Mouse (Mus musculus): ENCODE data around the gene Def6. TPM values are rescaled to one million over a fixed set of nuclear protein-coding genes. Genes with fewer than 3 reads are reported as not detected.

Def6 gene
- total RNA-seq, 1 experiment = 17.6 TPM

DNA sequence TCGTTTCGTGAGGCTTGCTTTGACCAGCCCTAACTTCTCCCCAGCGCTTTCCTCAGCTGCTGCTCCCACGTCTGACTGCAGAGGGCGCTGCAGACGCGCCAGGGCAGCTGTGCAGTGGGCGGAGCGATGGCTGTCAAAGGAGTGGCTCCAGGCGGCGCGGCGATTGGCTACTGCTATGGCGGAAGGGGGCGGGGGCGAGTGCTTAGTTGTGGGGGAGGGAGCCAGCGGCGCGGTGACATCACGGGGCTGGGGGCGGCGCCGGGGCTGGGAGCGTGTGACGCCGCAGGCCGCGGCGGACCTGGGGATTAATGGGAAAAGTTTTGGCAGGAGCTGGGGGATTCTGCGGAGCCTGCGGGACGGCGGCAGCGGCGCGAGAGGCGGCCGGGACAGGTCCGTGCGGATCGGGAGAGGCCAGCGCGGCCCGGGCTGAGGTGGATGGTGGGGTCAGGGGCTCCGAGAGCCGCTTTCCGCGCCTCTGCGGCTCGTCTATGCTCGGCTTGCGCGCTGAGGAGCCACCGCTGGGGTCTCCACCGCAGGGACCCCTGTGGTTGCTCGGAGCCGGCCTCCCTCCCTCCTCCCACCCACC, 25.0 kb downstream of the Def6 start, which contains the start of gene Ppard:
Ppard (plus strand) TSS at position 226 of the 586 bp plus-strand sequence.
- in situ Hi-C loops (cut with MboI; ENCODE audit: low sequenced_read_pairs in 2 of 2, unreplicated experiment in 2 of 2) = no loop called here
- H3K36me3 ChIP-seq (ENCODE audit: control insufficient read depth, insufficient read depth, low read length, poor library complexity, severe bottlenecking) = peaks cover 12% of the 10 kb centered on the region
- peaks cover 8 to 40% of the 10 kb centered on the region in 2 experiments for H3K4me1 ChIP-seq (ENCODE audit: control insufficient read depth in 2 of 2, insufficient read depth in 2 of 2, low read length in 2 of 2, poor library complexity in 1 of 2)
- H3K9ac ChIP-seq (ENCODE audit: insufficient read depth, low read depth, low read length, poor library complexity, severe bottlenecking) = peak within 1 kb of the TSS; percentile 90
- TF ChIP-seq CHD2 (IDR thresholded peaks at IDR 0.05; ENCODE audit: low read depth, low read length) (no peak), MAFK (IDR thresholded peaks at IDR 0.05; ENCODE audit: insufficient read depth, low read depth, low read length) (no peak), HCFC1 (IDR thresholded peaks at IDR 0.05; ENCODE audit: borderline replicate concordance, insufficient read depth, low read length) (no peak), ZNF384 (IDR thresholded peaks at IDR 0.05; ENCODE audit: low read depth, low read length) (no peak), ZC3H11A (IDR thresholded peaks at IDR 0.05; ENCODE audit: borderline replicate concordance, low read depth, low read length) (no peak)
- peak within 1 kb of the TSS; percentile 91 to 94 for H3K4me3 ChIP-seq (ENCODE audit: insufficient read depth in 1 of 2, low read depth in 1 of 2, low read length in 2 of 2, poor library complexity in 1 of 2, severe bottlenecking in 1 of 2)
- H3K9me3 ChIP-seq (ENCODE audit: control insufficient read depth, insufficient read depth, low read depth, low read length) = no peaks in the 10 kb centered on the region
- DNase-seq (ENCODE audit: low read depth, low spot score) = peak; percentile 94
- peak within 1 kb of the TSS; percentile 64; the same call in 1 of the 2 replicates for H3K27ac ChIP-seq (ENCODE audit: insufficient read depth, low read depth, low read length, poor library complexity, severe bottlenecking)

DNA sequence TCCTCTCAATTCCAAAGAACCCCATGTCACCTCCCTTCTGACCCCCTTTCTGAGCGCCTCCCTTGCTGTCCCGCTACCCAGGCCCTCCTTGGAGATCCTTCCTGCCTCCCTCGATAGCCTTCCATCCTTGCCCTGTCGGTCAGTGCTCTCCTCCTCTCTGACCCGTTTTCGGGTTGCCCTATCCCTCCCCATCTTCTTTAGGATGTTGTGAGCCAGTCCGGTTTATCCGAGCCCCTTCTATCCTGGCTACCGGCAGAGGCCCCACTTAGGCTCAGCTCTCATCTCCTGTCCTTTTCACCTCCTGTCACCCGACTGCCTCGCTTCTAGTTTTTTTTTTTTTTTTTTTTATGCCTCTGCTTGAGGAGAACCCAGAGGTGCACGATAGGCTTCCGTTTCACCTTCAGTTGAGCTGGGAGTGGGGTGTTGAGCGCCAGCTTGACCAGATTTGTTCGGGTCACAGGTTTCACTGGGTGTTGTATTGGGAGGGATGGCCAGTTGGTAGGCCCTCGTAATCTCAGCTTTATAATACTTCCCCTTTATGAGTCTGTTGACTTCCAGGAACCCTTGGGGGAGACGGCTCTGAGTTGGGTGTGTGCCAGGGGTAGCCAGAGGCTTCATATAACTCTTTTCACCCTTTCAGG, 25.6 kb downstream of the Def6 start:
- TF ChIP-seq ZC3H11A (IDR thresholded peaks at IDR 0.05; ENCODE audit: borderline replicate concordance, low read depth, low read length) (no peak), ZNF384 (IDR thresholded peaks at IDR 0.05; ENCODE audit: low read depth, low read length) (no peak), CHD2 (IDR thresholded peaks at IDR 0.05; ENCODE audit: low read depth, low read length) (no peak), MAFK (IDR thresholded peaks at IDR 0.05; ENCODE audit: insufficient read depth, low read depth, low read length) (no peak), HCFC1 (IDR thresholded peaks at IDR 0.05; ENCODE audit: borderline replicate concordance, insufficient read depth, low read length) (no peak)
- Histone ChIP-seq H3K4me3 (ENCODE audit: insufficient read depth in 1 of 2, low read depth in 1 of 2, low read length in 2 of 2, poor library complexity in 1 of 2, severe bottlenecking in 1 of 2) (peak overlapping the region; percentile 91 to 94), H3K9ac (ENCODE audit: insufficient read depth, low read depth, low read length, poor library complexity, severe bottlenecking) (peak overlapping the region; percentile 90), H3K4me1 (ENCODE audit: control insufficient read depth in 2 of 2, insufficient read depth in 2 of 2, low read length in 2 of 2, poor library complexity in 1 of 2) (peaks cover 8 to 41% of the 10 kb centered on the region in 2 experiments), H3K9me3 (ENCODE audit: control insufficient read depth, insufficient read depth, low read depth, low read length) (no peaks in the 10 kb centered on the region), H3K36me3 (ENCODE audit: control insufficient read depth, insufficient read depth, low read length, poor library complexity, severe bottlenecking) (peaks cover 6% of the 10 kb centered on the region), H3K27ac (ENCODE audit: insufficient read depth, low read depth, low read length, poor library complexity, severe bottlenecking) (no peak overlapping the region)
- in situ Hi-C loops (cut with MboI; ENCODE audit: low sequenced_read_pairs in 2 of 2, unreplicated experiment in 2 of 2) = no loop called here
- no peak for DNase-seq (ENCODE audit: low read depth, low spot score)

DNA sequence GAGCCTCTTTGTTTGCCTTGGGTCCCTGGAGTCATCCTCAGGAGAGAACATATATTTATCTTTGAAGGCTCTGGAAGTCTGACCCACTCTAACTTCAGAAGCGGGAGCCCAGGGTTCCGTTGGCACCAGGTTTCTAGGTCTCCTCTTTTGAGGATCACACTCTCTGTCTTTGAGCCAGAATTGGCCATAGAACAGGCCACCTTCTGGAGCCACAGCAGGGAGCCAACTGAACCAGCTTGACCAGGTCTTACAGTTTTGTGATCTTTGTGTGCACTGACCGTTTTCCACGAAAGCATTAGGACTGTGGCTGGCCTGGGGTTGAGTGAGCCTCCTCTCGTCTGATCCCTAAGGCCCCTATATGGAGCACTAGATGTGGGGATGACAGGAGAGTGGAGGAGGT, 27.1 kb downstream of the Def6 start:
- in situ Hi-C loops (cut with MboI; ENCODE audit: low sequenced_read_pairs in 2 of 2, unreplicated experiment in 2 of 2) = no loop called here
- Histone ChIP-seq H3K4me3 (ENCODE audit: insufficient read depth in 1 of 2, low read depth in 1 of 2, low read length in 2 of 2, poor library complexity in 1 of 2, severe bottlenecking in 1 of 2) (no peak overlapping the region), H3K4me1 (ENCODE audit: control insufficient read depth in 2 of 2, insufficient read depth in 2 of 2, low read length in 2 of 2, poor library complexity in 1 of 2) (peaks cover 8 to 41% of the 10 kb centered on the region in 2 experiments), H3K36me3 (ENCODE audit: control insufficient read depth, insufficient read depth, low read length, poor library complexity, severe bottlenecking) (peaks cover 8% of the 10 kb centered on the region; the same call in 1 of the 2 replicates), H3K9ac (ENCODE audit: insufficient read depth, low read depth, low read length, poor library complexity, severe bottlenecking) (no peak overlapping the region; the same call in 1 of the 2 replicates), H3K9me3 (ENCODE audit: control insufficient read depth, insufficient read depth, low read depth, low read length) (no peaks in the 10 kb centered on the region), H3K27ac (ENCODE audit: insufficient read depth, low read depth, low read length, poor library complexity, severe bottlenecking) (no peak overlapping the region)
- no peak for DNase-seq (ENCODE audit: low read depth, low spot score)
- TF ChIP-seq CHD2 (IDR thresholded peaks at IDR 0.05; ENCODE audit: low read depth, low read length) = no peak
- TF ChIP-seq ZC3H11A (IDR thresholded peaks at IDR 0.05; ENCODE audit: borderline replicate concordance, low read depth, low read length) = no peak
- TF ChIP-seq MAFK (IDR thresholded peaks at IDR 0.05; ENCODE audit: insufficient read depth, low read depth, low read length) = no peak

DNA sequence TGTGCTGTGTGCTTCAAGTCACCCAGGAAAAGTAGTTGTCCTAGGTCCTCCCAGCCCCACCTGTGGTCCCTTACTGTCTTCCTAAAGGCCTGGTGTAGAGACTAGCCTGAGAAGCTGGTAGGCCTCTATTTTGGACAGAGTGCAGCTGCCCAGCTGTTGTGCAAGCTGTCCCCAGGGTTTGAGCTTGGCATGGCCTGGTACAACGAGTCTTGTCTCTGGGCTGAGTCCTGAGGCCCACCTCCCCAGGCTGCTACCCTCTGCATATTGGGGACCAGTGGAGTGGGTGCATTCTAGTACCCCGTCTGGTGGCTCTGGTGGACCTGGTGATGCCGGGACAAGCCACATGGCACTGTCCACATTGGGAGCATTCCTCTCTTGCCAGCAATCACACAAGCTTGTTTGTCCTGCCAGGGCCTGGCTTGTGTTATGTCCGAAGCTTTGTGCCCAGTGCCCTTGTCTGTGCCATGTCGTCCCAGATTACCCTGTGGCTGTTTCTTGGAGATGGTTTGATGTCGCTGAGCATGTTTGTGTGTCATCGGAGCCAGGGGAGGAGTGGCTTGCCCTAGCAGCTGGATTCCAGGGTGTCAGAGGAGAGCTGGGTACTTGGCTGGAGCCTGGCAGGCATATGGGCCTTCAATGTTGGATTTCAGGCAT, 28.5 kb downstream of the Def6 start:
- in situ Hi-C loops (cut with MboI; ENCODE audit: low sequenced_read_pairs in 2 of 2, unreplicated experiment in 2 of 2) = no loop called here
- H3K27ac ChIP-seq (ENCODE audit: insufficient read depth, low read depth, low read length, poor library complexity, severe bottlenecking) = no peak overlapping the region
- TF ChIP-seq CHD2 (IDR thresholded peaks at IDR 0.05; ENCODE audit: low read depth, low read length) (no peak), ZNF384 (IDR thresholded peaks at IDR 0.05; ENCODE audit: low read depth, low read length) (no peak), HCFC1 (IDR thresholded peaks at IDR 0.05; ENCODE audit: borderline replicate concordance, insufficient read depth, low read length) (no peak), MAFK (IDR thresholded peaks at IDR 0.05; ENCODE audit: insufficient read depth, low read depth, low read length) (no peak), ZC3H11A (IDR thresholded peaks at IDR 0.05; ENCODE audit: borderline replicate concordance, low read depth, low read length) (no peak)

More for the DNA sequence above, 28.5 kb downstream of the Def6 start:
- H3K9me3 ChIP-seq (ENCODE audit: control insufficient read depth, insufficient read depth, low read depth, low read length) = no peaks in the 10 kb centered on the region
- no peak overlapping the region for H3K4me3 ChIP-seq (ENCODE audit: insufficient read depth in 1 of 2, low read depth in 1 of 2, low read length in 2 of 2, poor library complexity in 1 of 2, severe bottlenecking in 1 of 2)
- H3K9ac ChIP-seq (ENCODE audit: insufficient read depth, low read depth, low read length, poor library complexity, severe bottlenecking) = no peak overlapping the region
- no peak for DNase-seq (ENCODE audit: low read depth, low spot score)
- peaks cover 13% of the 10 kb centered on the region; the same call in 1 of the 2 replicates for H3K36me3 ChIP-seq (ENCODE audit: control insufficient read depth, insufficient read depth, low read length, poor library complexity, severe bottlenecking)
- peaks cover 8 to 29% of the 10 kb centered on the region in 2 experiments; a peak in 3 of 4 replicates for H3K4me1 ChIP-seq (ENCODE audit: control insufficient read depth in 2 of 2, insufficient read depth in 2 of 2, low read length in 2 of 2, poor library complexity in 1 of 2)

Data from ES-E14 (cell line).